Mouse (Mus musculus): ENCODE measurements around the gene Cadm1. TPM values are rescaled to one million over a fixed set of nuclear protein-coding genes. Genes with fewer than 3 reads are reported as not detected.

Gene Cadm1
- polyA plus RNA-seq, 1 experiment from 2014 or later = 71.6 TPM

GRCm38 (mm10) chr9:47583241-47583640, 53.3 kb downstream of the Cadm1 start:
- peaks cover 34% of the 10 kb centered on the region for H3K4me1 ChIP-seq

GRCm38 (mm10) chr9:47586176-47586575, 56.2 kb downstream of the Cadm1 start:
- Histone ChIP-seq H3K4me2 (replicated peaks) (no peak overlapping the region), H3K27me3 (no peaks in the 10 kb centered on the region), H3K9ac (replicated peaks) (no peak overlapping the region), H3K27ac (replicated peaks) (no peak overlapping the region), H3K36me3 (no peaks in the 10 kb centered on the region), H3K4me3 (no peak overlapping the region), H3K4me1 (peaks cover 36% of the 10 kb centered on the region), H3K9me3 (no peaks in the 10 kb centered on the region)
- ATAC-seq (ENCODE audit: low FRiP score, low read depth) = no peak
- 75% methylated on average over 5 of the region's 5 CpGs for WGBS

More at GRCm38 (mm10) chr9:47583241-47583640, 53.3 kb downstream of the Cadm1 start:
- WGBS = 87% methylated on average over 3 of the region's 4 CpGs
- Histone ChIP-seq H3K36me3 (no peaks in the 10 kb centered on the region), H3K9me3 (no peaks in the 10 kb centered on the region), H3K9ac (replicated peaks) (no peak overlapping the region), H3K27ac (replicated peaks) (no peak overlapping the region), H3K4me3 (no peak overlapping the region), H3K27me3 (no peaks in the 10 kb centered on the region), H3K4me2 (replicated peaks) (no peak overlapping the region)
- ATAC-seq (ENCODE audit: low FRiP score, low read depth) = no peak

DNA sequence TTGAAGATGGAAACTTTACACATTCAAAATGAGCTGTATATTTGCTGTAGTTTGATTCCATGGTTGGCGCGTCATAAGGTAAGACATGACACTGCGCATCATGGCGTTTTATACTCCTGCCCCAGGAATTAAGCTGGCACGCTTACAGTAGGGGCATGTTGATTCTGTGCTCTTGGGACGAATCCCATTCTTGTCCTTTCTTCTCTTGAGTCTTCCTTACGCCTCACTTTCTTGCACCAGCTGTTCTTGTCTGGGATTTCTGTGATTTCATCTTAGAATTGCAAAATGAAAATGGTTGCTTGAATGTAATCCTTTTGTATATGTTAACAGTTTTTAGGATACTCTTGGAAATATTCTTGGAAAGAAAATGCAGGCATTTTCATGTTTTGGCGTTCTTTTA, 56.9 kb downstream of the Cadm1 start:
- no peak for ATAC-seq (ENCODE audit: low FRiP score, low read depth)
- H3K9ac ChIP-seq (replicated peaks) = no peak overlapping the region
- no peaks in the 10 kb centered on the region for H3K36me3 ChIP-seq
- no peak overlapping the region for H3K4me3 ChIP-seq
- no peaks in the 10 kb centered on the region for H3K9me3 ChIP-seq
- H3K27me3 ChIP-seq = no peaks in the 10 kb centered on the region
- no peak overlapping the region for H3K4me2 ChIP-seq (replicated peaks)
- peaks cover 36% of the 10 kb centered on the region for H3K4me1 ChIP-seq
- WGBS = 83% methylated on average over 8 of the region's 8 CpGs
- H3K27ac ChIP-seq (replicated peaks) = no peak overlapping the region

DNA sequence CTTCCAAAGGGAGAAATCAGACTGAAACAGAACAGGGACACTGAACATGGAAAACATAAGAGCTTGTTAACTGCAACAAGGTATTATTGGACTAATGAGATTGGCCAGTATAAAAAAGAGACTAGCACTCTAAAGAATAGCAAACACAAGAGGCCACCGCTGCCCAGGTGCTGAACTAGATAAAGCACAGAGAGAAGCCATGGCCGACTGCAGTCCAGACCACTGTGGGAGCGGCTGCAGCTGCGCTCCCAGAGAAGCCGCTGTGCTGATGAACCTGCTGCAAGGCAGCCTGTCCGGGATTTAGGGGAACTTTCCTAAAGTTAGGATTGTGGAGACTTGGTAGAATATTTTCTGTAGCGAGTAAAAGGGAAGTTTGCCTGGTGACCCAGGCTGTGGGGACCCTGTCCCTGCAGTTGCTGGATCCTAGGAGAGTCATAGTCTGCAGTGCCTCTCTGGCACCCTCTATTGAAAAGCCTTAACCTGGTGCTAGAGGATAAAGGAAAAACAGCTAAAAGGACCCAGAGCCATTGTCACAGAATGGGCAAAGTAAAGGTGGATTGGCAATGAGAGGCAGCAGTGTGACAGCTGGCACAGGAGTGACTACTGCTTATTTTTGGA, 57.7 kb downstream of the Cadm1 start:
- Histone ChIP-seq H3K4me1 (peaks cover 36% of the 10 kb centered on the region), H3K27ac (replicated peaks) (no peak overlapping the region), H3K4me3 (no peak overlapping the region), H3K27me3 (no peaks in the 10 kb centered on the region), H3K9ac (replicated peaks) (no peak overlapping the region), H3K36me3 (no peaks in the 10 kb centered on the region), H3K9me3 (no peaks in the 10 kb centered on the region), H3K4me2 (replicated peaks) (no peak overlapping the region)
- 63% methylated on average over 7 of the region's 7 CpGs for WGBS
- no peak for ATAC-seq (ENCODE audit: low FRiP score, low read depth)

DNA sequence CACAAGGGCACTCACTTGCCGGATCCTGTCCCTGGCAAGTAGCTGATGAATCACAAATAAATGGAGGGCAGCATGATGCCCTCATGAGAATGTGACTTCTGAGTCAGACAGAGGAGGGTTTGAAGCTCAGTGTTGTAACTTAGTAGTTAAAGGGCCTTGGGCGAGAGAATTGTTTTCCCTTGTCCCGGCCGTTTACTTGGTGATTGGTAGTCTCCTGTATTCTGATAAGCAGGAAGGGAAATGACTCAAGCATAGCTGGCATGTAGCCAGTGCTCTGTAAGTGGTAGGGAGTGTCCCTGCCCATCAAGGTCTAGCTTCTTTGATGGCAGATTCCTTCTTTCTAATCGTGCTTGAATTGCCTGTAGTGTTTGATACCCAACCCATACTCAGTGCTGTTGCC, 59.9 kb downstream of the Cadm1 start:
- 88% methylated on average over 5 of the region's 5 CpGs for WGBS
- Histone ChIP-seq H3K36me3 (no peaks in the 10 kb centered on the region), H3K4me3 (no peak overlapping the region), H3K27me3 (no peaks in the 10 kb centered on the region), H3K4me1 (peaks cover 30% of the 10 kb centered on the region), H3K4me2 (replicated peaks) (no peak overlapping the region), H3K27ac (replicated peaks) (no peak overlapping the region), H3K9ac (replicated peaks) (no peak overlapping the region), H3K9me3 (no peaks in the 10 kb centered on the region)
- ATAC-seq (ENCODE audit: low FRiP score, low read depth) = no peak

DNA sequence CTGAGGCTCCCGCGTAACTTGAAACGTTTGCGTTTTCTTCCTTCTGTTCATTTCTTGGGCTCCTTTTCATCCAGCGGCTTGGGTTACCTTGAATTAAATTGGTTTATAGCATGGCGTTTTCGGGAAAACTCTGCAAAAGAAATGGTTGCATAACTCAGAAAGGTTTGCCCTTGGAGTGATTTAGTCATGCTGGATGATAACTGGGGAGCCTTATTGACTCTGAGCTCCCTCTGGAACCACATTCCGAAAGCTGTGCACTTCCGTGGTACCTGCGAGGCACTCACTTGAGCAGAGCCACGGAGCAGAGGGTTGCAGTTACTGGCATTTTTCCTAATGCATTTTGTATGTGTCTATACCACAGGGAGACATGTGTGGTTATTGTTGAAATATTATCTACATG, 71.6 kb downstream of the Cadm1 start:
- H3K9me3 ChIP-seq = no peaks in the 10 kb centered on the region
- H3K27ac ChIP-seq (replicated peaks) = no peak overlapping the region
- no peak for ATAC-seq (ENCODE audit: low FRiP score, low read depth)
- H3K36me3 ChIP-seq = no peaks in the 10 kb centered on the region
- H3K4me3 ChIP-seq = no peak overlapping the region
- no peak overlapping the region for H3K9ac ChIP-seq (replicated peaks)
- H3K4me1 ChIP-seq = peaks cover 16% of the 10 kb centered on the region
- 72% methylated on average over 11 of the region's 11 CpGs for WGBS
- no peaks in the 10 kb centered on the region for H3K27me3 ChIP-seq
- no peak overlapping the region for H3K4me2 ChIP-seq (replicated peaks)

- ATAC-seq (ENCODE audit: low FRiP score, low read depth) = no peak
- WGBS = 73% methylated on average over 4 of the region's 4 CpGs
Measured at GRCm38 (mm10) chr9:47603971-47604370, 74.0 kb downstream of the Cadm1 start.

GRCm38 (mm10) chr9:47605628-47606027, 75.7 kb downstream of the Cadm1 start:
- Histone ChIP-seq H3K4me3 (no peak overlapping the region), H3K9ac (replicated peaks) (no peak overlapping the region), H3K27ac (replicated peaks) (no peak overlapping the region), H3K4me2 (replicated peaks) (no peak overlapping the region), H3K9me3 (no peaks in the 10 kb centered on the region), H3K27me3 (no peaks in the 10 kb centered on the region), H3K36me3 (no peaks in the 10 kb centered on the region), H3K4me1 (peaks cover 37% of the 10 kb centered on the region)
- no peak for ATAC-seq (ENCODE audit: low FRiP score, low read depth)
- 94% methylated on average over 5 of the region's 5 CpGs for WGBS

More at GRCm38 (mm10) chr9:47603971-47604370, 74.0 kb downstream of the Cadm1 start:
- peaks cover 22% of the 10 kb centered on the region for H3K4me1 ChIP-seq
- H3K27ac ChIP-seq (replicated peaks) = no peak overlapping the region
- H3K4me2 ChIP-seq (replicated peaks) = no peak overlapping the region
- no peaks in the 10 kb centered on the region for H3K36me3 ChIP-seq
- no peak overlapping the region for H3K9ac ChIP-seq (replicated peaks)
- H3K9me3 ChIP-seq = no peaks in the 10 kb centered on the region
- no peak overlapping the region for H3K4me3 ChIP-seq
- no peaks in the 10 kb centered on the region for H3K27me3 ChIP-seq

- WGBS = 78% methylated on average over 7 of the region's 7 CpGs
- peaks cover 38% of the 10 kb centered on the region for H3K4me1 ChIP-seq
- H3K36me3 ChIP-seq = no peaks in the 10 kb centered on the region
- H3K4me2 ChIP-seq (replicated peaks) = no peak overlapping the region
- H3K9ac ChIP-seq (replicated peaks) = no peak overlapping the region
- ATAC-seq (ENCODE audit: low FRiP score, low read depth) = no peak
- H3K4me3 ChIP-seq = no peak overlapping the region
- no peak overlapping the region for H3K27ac ChIP-seq (replicated peaks)
- no peaks in the 10 kb centered on the region for H3K27me3 ChIP-seq
- no peaks in the 10 kb centered on the region for H3K9me3 ChIP-seq
Measured at GRCm38 (mm10) chr9:47608441-47608840, 78.5 kb downstream of the Cadm1 start.

GRCm38 (mm10) chr9:47608921-47609320, 78.9 kb downstream of the Cadm1 start:
- Histone ChIP-seq H3K36me3 (no peaks in the 10 kb centered on the region), H3K9me3 (no peaks in the 10 kb centered on the region), H3K27me3 (no peaks in the 10 kb centered on the region), H3K4me3 (no peak overlapping the region), H3K4me1 (peaks cover 36% of the 10 kb centered on the region), H3K27ac (replicated peaks) (no peak overlapping the region; the same call in 1 of the 2 replicates), H3K4me2 (replicated peaks) (no peak overlapping the region), H3K9ac (replicated peaks) (no peak overlapping the region)
- no peak for ATAC-seq (ENCODE audit: low FRiP score, low read depth)
- WGBS = 44% methylated on average over 6 of the region's 6 CpGs

DNA sequence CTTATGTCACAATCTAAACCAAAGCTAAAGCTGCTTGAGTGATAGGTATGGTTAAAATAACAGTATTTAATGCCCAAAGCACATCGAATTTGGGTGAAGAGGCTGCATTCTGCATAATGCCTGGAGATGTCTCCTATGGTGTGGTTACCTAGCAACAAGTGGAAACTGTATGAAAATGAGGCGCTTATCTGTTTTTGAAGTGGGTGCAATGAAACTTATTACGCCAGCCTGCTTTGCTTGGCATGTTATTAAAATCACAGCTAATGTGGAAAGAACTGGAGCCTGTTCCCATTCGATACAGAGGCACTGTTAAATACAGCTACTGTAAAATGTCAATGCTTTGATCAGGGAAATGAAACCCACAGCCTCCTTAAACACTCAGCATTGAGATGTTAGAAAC, 79.5 kb downstream of the Cadm1 start:
- Histone ChIP-seq H3K9ac (replicated peaks) (no peak overlapping the region), H3K4me2 (replicated peaks) (no peak overlapping the region), H3K27ac (replicated peaks) (no peak overlapping the region), H3K27me3 (no peaks in the 10 kb centered on the region), H3K4me3 (no peak overlapping the region), H3K36me3 (no peaks in the 10 kb centered on the region), H3K9me3 (no peaks in the 10 kb centered on the region), H3K4me1 (peaks cover 35% of the 10 kb centered on the region)
- 49% methylated on average over 4 of the region's 4 CpGs for WGBS
- ATAC-seq (ENCODE audit: low FRiP score, low read depth) = no peak

- WGBS = 91% methylated on average over 11 of the region's 11 CpGs
- ATAC-seq (ENCODE audit: low FRiP score, low read depth) = no peak
- H3K27ac ChIP-seq (replicated peaks) = no peak overlapping the region
Measured at GRCm38 (mm10) chr9:47610316-47610715, 80.3 kb downstream of the Cadm1 start.

GRCm38 (mm10) chr9:47612894-47613412, 83.0 kb downstream of the Cadm1 start:
- H3K27ac ChIP-seq (replicated peaks) = no peak overlapping the region
- H3K4me1 ChIP-seq = peaks cover 50% of the 10 kb centered on the region
- H3K36me3 ChIP-seq = no peaks in the 10 kb centered on the region
- no peak for ATAC-seq (ENCODE audit: low FRiP score, low read depth)
- no peak overlapping the region for H3K9ac ChIP-seq (replicated peaks)
- no peaks in the 10 kb centered on the region for H3K9me3 ChIP-seq
- no peaks in the 10 kb centered on the region for H3K27me3 ChIP-seq
- no peak overlapping the region for H3K4me3 ChIP-seq
- no peak overlapping the region for H3K4me2 ChIP-seq (replicated peaks)
- WGBS = 90% methylated on average over 13 of the region's 13 CpGs

More at GRCm38 (mm10) chr9:47610316-47610715, 80.3 kb downstream of the Cadm1 start:
- Histone ChIP-seq H3K36me3 (no peaks in the 10 kb centered on the region), H3K9ac (replicated peaks) (no peak overlapping the region), H3K9me3 (no peaks in the 10 kb centered on the region), H3K4me1 (peaks cover 39% of the 10 kb centered on the region), H3K27me3 (no peaks in the 10 kb centered on the region), H3K4me3 (no peak overlapping the region), H3K4me2 (replicated peaks) (no peak overlapping the region)

Measured in midbrain, embryonic 12.5 days (tissue).